Mouse (Mus musculus) embryonic fibroblast, embryonic 13.5 days (primary cell): ENCODE measurements at regions not wholly inside any gene's neighbourhood (a gene's known extent, or its start where the extent isn't known, plus 50 kb on each side); places are given as distances from the start of the nearest gene placed in this dataset.
A peak's percentile ranks its signal among the peaks of the same experiment; 100 is the strongest.
"Not testable (repeated sequence)": the region's sequence is repeated elsewhere in the genome, so short reads cannot be mapped to it uniquely, and the experiment has no call there.

ENCODE experiments used
- H3K27ac ChIP-seq: 2 replicates; pipeline ENCODE4 v1.5.1; 2012; ENCODE audit warnings: low read length, control low read depth, inconsistent platforms; ENCODE audit not compliant: insufficient read depth
- H3K4me1 ChIP-seq: 2 replicates; pipeline ENCODE4 v1.6.1; 2011; ENCODE audit warnings: low read length; ENCODE audit not compliant: control insufficient read depth, insufficient read depth
- H3K4me3 ChIP-seq: 2 replicates; pipeline ENCODE4 v1.5.1; 2011; ENCODE audit warnings: mild to moderate bottlenecking, control low read depth, low read length; ENCODE audit not compliant: insufficient read depth
- CTCF ChIP-seq: IDR thresholded peaks from 2 replicates; pipeline ENCODE4 v1.5.1; 2011; ENCODE audit warnings: mild to moderate bottlenecking, control low read depth, low read length, moderate library complexity, borderline replicate concordance; ENCODE audit not compliant: insufficient read depth
- POLR2A ChIP-seq: IDR thresholded peaks from 2 replicates; pipeline ENCODE4 v1.6.1; 2011; ENCODE audit warnings: low read depth, mild to moderate bottlenecking, control low read depth, low read length, moderate library complexity

- not testable (repeated sequence) for H3K4me1 ChIP-seq, H3K4me3 ChIP-seq, H3K27ac ChIP-seq
Measured at GRCm38 (mm10) chr15:19242962-19243361, 424.2 kb downstream of the Cdh10 start.

DNA sequence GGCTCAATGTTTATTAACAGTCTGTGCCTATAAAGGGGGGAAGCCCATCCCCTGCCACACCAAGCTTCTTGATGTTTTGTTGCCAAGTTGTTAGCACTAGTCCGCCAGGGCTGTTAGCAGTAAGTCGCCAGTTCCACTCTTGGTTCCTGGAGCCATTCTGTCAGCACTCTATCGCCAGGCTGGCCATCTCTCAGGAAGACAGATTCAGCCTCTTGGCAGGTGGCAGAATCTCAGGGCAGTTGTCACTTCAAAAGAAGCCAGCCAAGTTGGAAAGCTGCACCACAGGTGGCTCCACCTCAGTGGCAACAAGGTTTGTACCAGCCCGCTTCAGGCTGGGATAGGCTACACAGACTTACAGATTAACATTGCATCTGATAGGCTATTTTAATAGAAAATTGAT, 428.7 kb downstream of the Cdh10 start:
- Histone ChIP-seq H3K4me1 (no peaks in the 10 kb centered on the region), H3K4me3 (no peak overlapping the region), H3K27ac (no peak overlapping the region)
- TF ChIP-seq CTCF, result no peak
- no peak for TF ChIP-seq POLR2A

DNA sequence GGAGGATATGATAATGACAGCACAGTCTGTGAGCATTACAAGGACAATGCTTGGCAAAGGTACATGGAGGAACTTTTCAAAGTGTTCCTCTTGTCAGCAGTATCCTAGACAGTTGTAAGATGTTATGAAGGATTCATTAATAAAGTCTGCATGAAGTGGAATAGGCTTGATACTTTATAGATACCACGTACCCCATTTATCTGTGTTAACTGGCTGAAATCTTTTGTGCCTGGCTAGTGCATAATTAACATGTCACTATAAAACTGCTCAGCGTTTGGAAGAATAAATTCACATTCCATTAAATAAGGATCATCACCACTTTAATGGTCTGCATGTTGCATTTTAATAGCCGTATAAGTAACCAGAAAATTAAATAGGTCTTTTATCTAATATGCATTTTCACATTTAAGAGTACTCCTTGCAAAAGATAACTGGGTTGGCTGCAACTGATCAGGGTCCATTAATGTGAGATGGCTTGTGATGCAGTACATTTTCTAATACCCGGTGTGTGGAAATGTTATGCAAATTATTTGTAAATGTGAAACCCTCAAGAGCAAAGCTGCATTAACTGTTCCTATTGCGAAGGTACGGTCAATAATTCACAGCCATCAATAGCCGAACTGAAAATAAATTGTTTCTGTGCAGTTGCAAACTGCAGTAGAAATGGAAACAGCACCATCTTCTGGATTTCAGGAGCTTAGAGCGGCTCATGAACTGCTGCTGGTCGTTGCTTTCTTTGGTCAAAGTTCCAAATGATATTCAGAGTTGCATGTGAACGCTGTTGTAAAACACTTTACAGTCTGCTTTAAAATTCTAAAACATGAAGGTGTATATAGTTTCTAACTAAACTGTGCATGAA, 457.4 kb downstream of the Cdh10 start:
- Histone ChIP-seq H3K4me1 (no peaks in the 10 kb centered on the region), H3K4me3 (no peak overlapping the region), H3K27ac (no peak overlapping the region)
- TF ChIP-seq POLR2A, result no peak
- TF ChIP-seq CTCF, result no peak

GRCm38 (mm10) chr15:19316380-19316779, 497.6 kb downstream of the Cdh10 start:
- Histone ChIP-seq H3K27ac (no peak overlapping the region), H3K4me1 (no peaks in the 10 kb centered on the region), H3K4me3 (no peak overlapping the region)
- TF ChIP-seq CTCF (no peak), POLR2A (no peak)

GRCm38 (mm10) chr15:19356322-19356721, 537.6 kb downstream of the Cdh10 start:
- Histone ChIP-seq H3K4me1 (no peaks in the 10 kb centered on the region), H3K27ac (no peak overlapping the region), H3K4me3 (no peak overlapping the region)
- TF ChIP-seq POLR2A, result no peak
- TF ChIP-seq CTCF, result no peak

DNA sequence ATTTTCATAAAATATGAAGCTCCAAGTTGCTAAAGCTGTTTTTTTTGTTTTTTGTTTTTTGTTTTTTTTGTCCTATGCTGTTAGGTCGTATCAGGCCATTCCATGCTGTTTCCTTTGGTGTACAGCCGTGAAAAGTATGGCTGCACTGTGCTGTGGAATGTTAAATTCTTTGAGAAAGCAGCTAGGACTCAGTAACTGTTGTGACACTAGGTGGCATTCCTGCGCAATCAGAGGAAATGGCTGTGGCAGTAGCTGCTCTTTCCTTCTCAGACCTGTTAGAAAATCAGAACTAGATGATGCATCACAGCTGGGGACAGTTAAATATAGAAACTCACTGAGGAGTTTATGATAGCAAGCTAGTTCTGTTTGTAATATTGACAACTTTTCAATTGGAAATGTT, 541.9 kb downstream of the Cdh10 start:
- TF ChIP-seq CTCF (peak; percentile 22; the same call in 1 of the 2 replicates), POLR2A (no peak)
- Histone ChIP-seq H3K4me3 (no peak overlapping the region), H3K27ac (no peak overlapping the region), H3K4me1 (no peaks in the 10 kb centered on the region)

GRCm38 (mm10) chr15:19389951-19390350, 571.2 kb downstream of the Cdh10 start:
- Histone ChIP-seq H3K4me1 (no peaks in the 10 kb centered on the region), H3K4me3 (no peak overlapping the region), H3K27ac (no peak overlapping the region)
- TF ChIP-seq CTCF, result no peak
- no peak for TF ChIP-seq POLR2A

DNA sequence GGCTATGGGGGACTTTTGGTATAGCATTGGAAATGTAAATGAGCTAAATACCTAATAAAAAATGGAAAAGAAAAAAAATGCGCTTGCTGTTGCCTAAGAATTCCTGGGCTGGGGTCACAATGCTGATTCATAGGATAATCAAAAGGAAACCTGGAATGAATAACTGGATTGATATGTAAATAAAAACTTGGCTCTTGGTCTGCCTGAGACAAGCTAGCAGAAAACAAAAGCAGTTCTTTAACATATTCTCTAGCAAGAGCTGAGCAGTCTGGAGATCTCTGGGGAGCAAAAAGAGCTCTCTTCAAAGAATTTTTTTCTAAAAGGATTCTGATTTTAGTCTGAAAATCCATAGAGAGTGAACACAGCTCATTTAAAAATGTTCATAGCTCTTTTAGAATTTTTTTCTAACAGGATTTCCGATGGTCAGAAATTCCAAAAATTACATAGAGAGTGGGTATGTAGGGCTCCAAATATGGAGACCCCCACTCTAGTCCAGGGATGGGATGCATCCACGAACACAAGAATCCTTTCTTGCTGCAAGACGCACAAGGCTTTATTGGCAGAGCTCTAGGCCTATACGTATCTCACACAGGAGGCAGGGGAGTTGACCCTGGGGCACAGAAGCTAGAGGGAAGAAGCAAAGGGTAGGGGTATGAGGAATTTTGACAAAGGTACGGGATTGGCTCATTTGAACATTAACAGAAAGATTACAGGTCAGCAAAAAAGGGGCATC, 572.7 kb downstream of the Cdh10 start:
- Histone ChIP-seq H3K4me3 (no peak overlapping the region), H3K27ac (no peak overlapping the region), H3K4me1 (no peaks in the 10 kb centered on the region)
- no peak for TF ChIP-seq POLR2A
- no peak for TF ChIP-seq CTCF

GRCm38 (mm10) chr15:19395681-19396080, 576.9 kb downstream of the Cdh10 start:
- H3K4me3 ChIP-seq, result no peak overlapping the region
- no peak for TF ChIP-seq POLR2A

More at GRCm38 (mm10) chr15:19395681-19396080, 576.9 kb downstream of the Cdh10 start:
- Histone ChIP-seq H3K27ac (no peak overlapping the region), H3K4me1 (no peaks in the 10 kb centered on the region)
